Mouse (Mus musculus) small intestine, adult 2 months (tissue): ENCODE data around the gene Olfml2a.

Source experiments
- CTCF ChIP-seq: fragments of 200-500 bp; IDR thresholded peaks from 2 replicates; pipeline ENCODE4 v1.5.1; 2012; ENCODE audit warnings: low read depth, mild to moderate bottlenecking, control low read depth, inconsistent platforms, low read length, moderate library complexity, mixed read lengths; ENCODE audit not compliant: insufficient replicate concordance, insufficient read length; ENCODE audit errors: extremely low read depth
- POLR2A ChIP-seq: fragments of 200-500 bp; IDR thresholded peaks from 2 replicates; pipeline ENCODE4 v1.6.1; 2012; ENCODE audit warnings: low read depth, mild to moderate bottlenecking, control low read depth, inconsistent platforms, low read length, moderate library complexity

DNA sequence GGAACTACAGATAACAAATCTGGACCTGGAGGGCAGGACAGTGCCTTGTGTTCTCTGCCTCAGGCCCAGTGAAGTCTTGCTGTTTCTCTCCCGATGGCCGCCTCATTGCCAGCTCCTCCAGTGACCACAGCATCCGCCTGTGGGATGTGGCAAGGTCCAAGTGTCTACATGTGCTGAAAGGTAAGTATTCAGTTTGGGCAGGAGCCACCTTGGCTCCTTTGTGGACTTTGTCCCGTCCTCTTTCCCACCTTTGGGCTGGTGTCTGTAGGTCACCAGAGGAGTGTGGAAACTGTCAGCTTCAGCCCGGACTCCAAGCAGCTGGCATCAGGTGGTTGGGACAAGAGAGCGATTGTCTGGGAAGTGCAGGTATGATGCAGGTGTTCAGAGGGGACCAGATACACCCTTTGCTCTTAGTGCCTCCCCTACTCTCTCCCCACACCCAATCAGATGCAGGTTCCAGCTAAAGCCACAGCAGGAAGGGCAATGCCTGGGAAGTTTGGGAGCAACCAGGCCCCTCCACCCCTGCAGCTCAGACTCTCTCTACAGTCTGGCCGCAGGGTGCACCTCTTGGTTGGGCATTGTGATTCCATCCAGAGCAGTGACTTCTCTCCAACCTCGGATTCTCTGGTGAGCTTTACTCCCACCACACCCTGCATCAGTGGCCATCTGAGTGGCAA, 68.3 kb downstream of the Olfml2a start:
- no peak for TF ChIP-seq CTCF
- TF ChIP-seq POLR2A = no peak
